Mouse (Mus musculus) liver, embryonic 18 days (tissue): ENCODE results near the gene Necab2. TPM values are rescaled to one million over a fixed set of nuclear protein-coding genes. Genes with fewer than 3 reads are reported as not detected.

Experiments
- polyA plus RNA-seq: library from polyadenylated mRNA; depleted of rRNA; stranded (reverse); fragments of >200 nt; gene quantifications from 2 replicates; pipeline ENCODE4 v1.2.3, GENCODE M21; 2012; rRNA removed

The Necab2 gene
- polyA plus RNA-seq = 0.08 and 0.13 TPM in 2 replicates

DNA sequence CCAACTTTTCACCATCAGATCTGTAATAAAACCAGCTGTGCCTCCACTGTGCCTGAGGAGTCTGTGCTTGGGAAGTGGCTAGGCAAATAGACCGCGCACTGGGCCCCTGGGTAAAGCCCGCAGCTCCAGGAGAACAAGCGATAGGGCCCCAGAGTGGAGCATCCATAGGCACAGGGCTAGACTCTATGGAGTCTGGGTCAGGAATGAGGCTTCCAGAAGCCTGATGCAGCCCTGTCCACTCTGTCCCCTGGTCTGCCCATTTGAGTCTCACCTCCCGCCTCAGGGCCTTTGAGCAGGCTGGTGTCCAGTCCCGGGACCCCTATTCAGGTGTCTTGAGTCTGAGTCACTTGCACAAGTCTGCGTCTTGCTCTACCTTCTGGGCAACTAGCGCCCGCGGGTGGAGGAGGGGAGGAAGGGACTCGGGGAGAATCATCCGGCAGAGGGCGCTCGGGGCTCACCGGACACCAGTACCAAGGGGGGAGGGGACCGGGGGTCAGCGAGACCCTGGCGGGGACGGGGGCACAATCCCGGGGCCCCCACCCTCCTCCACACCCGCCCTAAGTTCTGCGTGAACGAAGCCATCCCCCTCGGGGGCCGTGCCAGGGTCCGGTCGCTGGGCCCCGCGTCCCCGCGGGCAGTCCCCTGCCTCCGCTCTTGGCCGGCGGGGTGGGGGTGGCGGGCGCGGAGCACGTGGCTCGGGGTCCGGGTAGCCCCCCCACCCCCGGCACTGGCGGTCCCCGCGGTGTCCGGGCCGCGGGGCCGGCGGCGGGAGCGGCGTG lies at the start of gene Necab2:
Gene Necab2 (plus strand): TSS at position 509 of the 779 bp plus-strand sequence.

GRCm38 (mm10) chr8:119433582-119434174 lies 12.8 kb upstream of the Necab2 start, which contains the start of gene Osgin1:
Gene Osgin1, plus strand, starts transcription at chr8:119434124.

DNA sequence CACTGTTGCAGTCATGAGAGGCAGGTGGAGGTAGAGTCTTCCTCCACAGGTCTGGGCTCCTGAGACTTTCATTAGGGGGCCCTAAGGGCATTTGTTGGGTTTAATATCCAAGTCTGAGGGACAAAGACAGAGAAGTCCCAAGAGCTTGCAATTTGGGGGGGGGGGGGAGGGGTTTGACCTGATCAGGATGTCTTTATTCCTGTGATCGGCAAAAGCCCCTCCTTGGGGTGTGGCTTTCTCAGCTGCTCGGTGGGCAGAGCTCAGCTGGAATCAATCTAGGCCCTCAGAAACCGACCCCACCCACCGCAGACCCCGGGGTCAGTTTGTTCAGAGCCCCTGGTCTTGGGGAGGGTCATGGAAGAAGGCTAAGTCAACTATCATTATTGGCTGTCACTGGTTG lies 55.1 kb downstream of the Necab2 start, which contains the start of gene Slc38a8:
Gene Slc38a8 (minus strand): TSS at position 101 of the 400 bp plus-strand sequence.

Other genes with a start within 250 kb of the Necab2 start
- gene Hsbp1, start 102.2 kb upstream of the Necab2 start, polyA plus RNA-seq = 71.0 and 71.2 TPM in 2 replicates
- gene Mlycd, start 51.8 kb upstream of the Necab2 start, polyA plus RNA-seq = 20.1 and 21.0 TPM in 2 replicates
- 97.9 and 110 TPM in 2 replicates for gene Osgin1, start 12.6 kb upstream of the Necab2 start, polyA plus RNA-seq
- gene Slc38a8, start 55.0 kb downstream of the Necab2 start, polyA plus RNA-seq = 0.02 TPM in 2 replicates
- 29.0 and 31.0 TPM in 2 replicates for gene Mbtps1, start 112.0 kb downstream of the Necab2 start, polyA plus RNA-seq
- 7.0 and 8.1 TPM in 2 replicates for gene Hsdl1, start 128.5 kb downstream of the Necab2 start, polyA plus RNA-seq
- gene Dnaaf1, start 128.5 kb downstream of the Necab2 start, polyA plus RNA-seq = 0.01 and 0.06 TPM in 2 replicates
- gene Taf1c, start 158.5 kb downstream of the Necab2 start, polyA plus RNA-seq = 3.9 and 4.3 TPM in 2 replicates
- gene Adad2, start 166.0 kb downstream of the Necab2 start, polyA plus RNA-seq = not detected in 2 replicates
- gene Kcng4, start 189.0 kb downstream of the Necab2 start, polyA plus RNA-seq = 0.01 TPM in 1 of 2 replicates, not detected in the other
- 3.5 and 4.1 TPM in 2 replicates for gene Wfdc1, start 219.6 kb downstream of the Necab2 start, polyA plus RNA-seq